Mouse (Mus musculus): ENCODE results near the gene Foxp1. TPM values are rescaled to one million over a fixed set of nuclear protein-coding genes. Genes with fewer than 3 reads are reported as not detected.

Foxp1 gene
- polyA plus RNA-seq, 2 experiments: 7.9 to 10.6 TPM

DNA sequence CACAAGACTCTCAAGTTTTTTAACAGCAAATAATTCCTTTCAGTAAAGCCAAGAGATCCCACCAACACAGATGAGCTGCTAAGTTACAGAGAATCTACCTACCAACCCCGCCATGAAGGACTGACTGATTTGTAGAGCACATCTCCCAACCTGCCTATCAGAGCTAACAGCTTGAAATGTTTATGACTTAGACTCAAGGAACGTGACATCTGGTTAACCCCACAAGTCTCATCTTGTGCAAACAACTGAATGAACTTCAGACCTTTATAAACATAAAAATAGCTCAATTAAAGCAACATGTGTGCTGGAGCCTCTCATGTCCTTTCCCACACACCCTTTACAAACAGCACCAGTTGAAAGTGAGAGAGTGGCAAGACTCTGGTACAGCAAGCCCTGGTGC lies 193.9 kb downstream of the Foxp1 start:
- no peaks in the 10 kb centered on the region for H3K36me3 ChIP-seq (replicated peaks; ENCODE audit: control insufficient read depth, insufficient read depth, low read depth)
- no peak for TF ChIP-seq EP300 (IDR thresholded peaks at IDR 0.05; ENCODE audit: low read depth)
- no peak for TF ChIP-seq CTCF (IDR thresholded peaks at IDR 0.05; ENCODE audit: low read depth)
- H3K27me3 ChIP-seq (ENCODE audit: control insufficient read depth, insufficient read depth, low read length): no peaks in the 10 kb centered on the region
- H3K9me3 ChIP-seq (ENCODE audit: control insufficient read depth, low read length): no peaks in the 10 kb centered on the region
- no peak overlapping the region for H3K4me2 ChIP-seq (ENCODE audit: low read depth)
- no peak overlapping the region for H3K27ac ChIP-seq
- DNase-seq (ENCODE audit: low read depth in 3 of 3, low spot score in 3 of 3): no peak
- no peak overlapping the region for H3K9ac ChIP-seq (replicated peaks)
- H3K4me3 ChIP-seq (ENCODE audit: insufficient read depth in 1 of 2, low read depth in 2 of 2, low read length in 2 of 2): no peak overlapping the region
- no peak for ATAC-seq (ENCODE audit: insufficient read depth)
- peaks cover 0 to 5% of the 10 kb centered on the region in 2 experiments; a peak in 1 of 4 replicates for H3K4me1 ChIP-seq (replicated peaks; ENCODE audit: control insufficient read depth in 2 of 2, insufficient read depth in 2 of 2, low read length in 1 of 2)
- 42% methylated on average over 2 of the region's 2 CpGs for WGBS (ENCODE audit: insufficient replicate concordance)

GRCm38 (mm10) chr6:99328146-99328545 lies 194.4 kb downstream of the Foxp1 start:
- Histone ChIP-seq H3K27ac (no peak overlapping the region), H3K4me3 (ENCODE audit: insufficient read depth in 1 of 2, low read depth in 2 of 2, low read length in 2 of 2) (no peak overlapping the region), H3K27me3 (ENCODE audit: control insufficient read depth, insufficient read depth, low read length) (no peaks in the 10 kb centered on the region), H3K9me3 (ENCODE audit: control insufficient read depth, low read length) (no peaks in the 10 kb centered on the region), H3K4me2 (ENCODE audit: low read depth) (no peak overlapping the region), H3K4me1 (replicated peaks; ENCODE audit: control insufficient read depth in 2 of 2, insufficient read depth in 2 of 2, low read length in 1 of 2) (peaks cover 0 to 5% of the 10 kb centered on the region in 2 experiments; a peak in 1 of 4 replicates), H3K9ac (replicated peaks) (no peak overlapping the region), H3K36me3 (replicated peaks; ENCODE audit: control insufficient read depth, insufficient read depth, low read depth) (no peaks in the 10 kb centered on the region)
- DNase-seq (ENCODE audit: low read depth in 3 of 3, low spot score in 3 of 3) (no peak), ATAC-seq (ENCODE audit: insufficient read depth) (no peak)
- 76% methylated on average over 6 of the region's 6 CpGs for WGBS (ENCODE audit: insufficient replicate concordance)
- no peak for TF ChIP-seq EP300 (IDR thresholded peaks at IDR 0.05; ENCODE audit: low read depth)
- no peak for TF ChIP-seq CTCF (IDR thresholded peaks at IDR 0.05; ENCODE audit: low read depth)

GRCm38 (mm10) chr6:99327721-99328120 lies 194.8 kb downstream of the Foxp1 start:
- Histone ChIP-seq H3K9me3 (ENCODE audit: control insufficient read depth, low read length) (no peaks in the 10 kb centered on the region), H3K4me2 (ENCODE audit: low read depth) (no peak overlapping the region), H3K4me3 (ENCODE audit: insufficient read depth in 1 of 2, low read depth in 2 of 2, low read length in 2 of 2) (no peak overlapping the region), H3K27ac (no peak overlapping the region), H3K4me1 (replicated peaks; ENCODE audit: control insufficient read depth in 2 of 2, insufficient read depth in 2 of 2, low read length in 1 of 2) (peaks cover 0 to 5% of the 10 kb centered on the region in 2 experiments; a peak in 1 of 4 replicates), H3K9ac (replicated peaks) (no peak overlapping the region), H3K27me3 (ENCODE audit: control insufficient read depth, insufficient read depth, low read length) (no peaks in the 10 kb centered on the region), H3K36me3 (replicated peaks; ENCODE audit: control insufficient read depth, insufficient read depth, low read depth) (no peaks in the 10 kb centered on the region)
- TF ChIP-seq CTCF (IDR thresholded peaks at IDR 0.05; ENCODE audit: low read depth): no peak
- no peak for TF ChIP-seq EP300 (IDR thresholded peaks at IDR 0.05; ENCODE audit: low read depth)
- 70% methylated on average over 11 of the region's 11 CpGs for WGBS (ENCODE audit: insufficient replicate concordance)
- ATAC-seq (ENCODE audit: insufficient read depth) (no peak), DNase-seq (ENCODE audit: low read depth in 3 of 3, low spot score in 3 of 3) (no peak)

DNA sequence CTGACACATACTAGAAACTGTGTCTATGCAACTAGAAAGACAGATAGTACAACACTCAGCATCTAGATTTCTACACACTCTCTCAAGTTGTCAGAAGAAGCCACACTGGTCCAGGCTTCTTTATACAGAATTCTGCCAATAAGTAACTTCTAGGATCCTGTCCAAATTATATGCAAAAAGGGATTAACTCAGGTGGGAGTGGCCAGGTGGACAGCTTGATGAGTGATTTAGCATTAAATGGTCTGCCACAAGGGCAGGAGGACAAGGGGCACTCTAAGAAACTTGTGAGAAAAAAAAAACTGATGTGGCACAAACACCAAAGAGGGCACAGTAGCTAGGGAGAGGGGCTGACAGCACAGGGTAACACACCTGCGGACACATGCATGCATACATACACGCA lies 196.6 kb downstream of the Foxp1 start:
- no peak overlapping the region for H3K27ac ChIP-seq
- DNase-seq (ENCODE audit: low read depth in 3 of 3, low spot score in 3 of 3) (no peak), ATAC-seq (ENCODE audit: insufficient read depth) (no peak)
- no peak overlapping the region for H3K9ac ChIP-seq (replicated peaks)
- no peak overlapping the region for H3K4me2 ChIP-seq (ENCODE audit: low read depth)
- no peaks in the 10 kb centered on the region for H3K27me3 ChIP-seq (ENCODE audit: control insufficient read depth, insufficient read depth, low read length)
- 88% methylated on average over 2 of the region's 2 CpGs for WGBS (ENCODE audit: insufficient replicate concordance)
- TF ChIP-seq CTCF (IDR thresholded peaks at IDR 0.05; ENCODE audit: low read depth) (no peak), EP300 (IDR thresholded peaks at IDR 0.05; ENCODE audit: low read depth) (no peak)
- H3K9me3 ChIP-seq (ENCODE audit: control insufficient read depth, low read length): no peaks in the 10 kb centered on the region
- H3K4me3 ChIP-seq (ENCODE audit: insufficient read depth in 1 of 2, low read depth in 2 of 2, low read length in 2 of 2): no peak overlapping the region
- peaks cover 0 to 4% of the 10 kb centered on the region in 2 experiments; a peak in 1 of 4 replicates for H3K4me1 ChIP-seq (replicated peaks; ENCODE audit: control insufficient read depth in 2 of 2, insufficient read depth in 2 of 2, low read length in 1 of 2)
- no peaks in the 10 kb centered on the region for H3K36me3 ChIP-seq (replicated peaks; ENCODE audit: control insufficient read depth, insufficient read depth, low read depth)

DNA sequence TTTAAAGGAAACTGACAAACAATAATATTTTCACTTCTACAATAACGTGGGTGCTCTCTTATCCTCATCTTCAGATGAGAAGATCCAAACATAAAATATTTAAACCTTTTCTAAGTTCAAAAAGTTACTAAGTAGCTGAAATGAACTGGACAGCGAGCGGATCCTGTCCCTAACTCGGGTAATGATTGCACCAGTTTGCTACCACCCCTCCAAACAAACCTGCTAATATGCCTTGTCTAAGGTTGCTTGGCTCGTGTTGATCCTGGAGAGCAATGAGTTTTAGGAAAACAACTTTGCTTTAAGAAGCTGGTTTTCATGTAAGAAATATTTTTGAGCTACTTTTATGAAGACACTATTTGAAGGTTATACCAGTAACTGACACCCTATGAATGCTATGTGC lies 197.1 kb downstream of the Foxp1 start:
- 64% methylated on average over 5 of the region's 5 CpGs for WGBS (ENCODE audit: insufficient replicate concordance)
- Histone ChIP-seq H3K27ac (no peak overlapping the region), H3K4me2 (ENCODE audit: low read depth) (no peak overlapping the region), H3K9me3 (ENCODE audit: control insufficient read depth, low read length) (no peaks in the 10 kb centered on the region), H3K36me3 (replicated peaks; ENCODE audit: control insufficient read depth, insufficient read depth, low read depth) (no peaks in the 10 kb centered on the region), H3K4me3 (ENCODE audit: insufficient read depth in 1 of 2, low read depth in 2 of 2, low read length in 2 of 2) (no peak overlapping the region), H3K9ac (replicated peaks) (no peak overlapping the region), H3K4me1 (replicated peaks; ENCODE audit: control insufficient read depth in 2 of 2, insufficient read depth in 2 of 2, low read length in 1 of 2) (peaks cover 0 to 4% of the 10 kb centered on the region in 2 experiments; a peak in 1 of 4 replicates), H3K27me3 (ENCODE audit: control insufficient read depth, insufficient read depth, low read length) (no peaks in the 10 kb centered on the region)
- DNase-seq (ENCODE audit: low read depth in 3 of 3, low spot score in 3 of 3) (no peak), ATAC-seq (ENCODE audit: insufficient read depth) (no peak)
- TF ChIP-seq CTCF (IDR thresholded peaks at IDR 0.05; ENCODE audit: low read depth) (no peak), EP300 (IDR thresholded peaks at IDR 0.05; ENCODE audit: low read depth) (no peak)
